Mouse (Mus musculus): Measurements from ENCODE around the gene Tmem91.

DNA sequence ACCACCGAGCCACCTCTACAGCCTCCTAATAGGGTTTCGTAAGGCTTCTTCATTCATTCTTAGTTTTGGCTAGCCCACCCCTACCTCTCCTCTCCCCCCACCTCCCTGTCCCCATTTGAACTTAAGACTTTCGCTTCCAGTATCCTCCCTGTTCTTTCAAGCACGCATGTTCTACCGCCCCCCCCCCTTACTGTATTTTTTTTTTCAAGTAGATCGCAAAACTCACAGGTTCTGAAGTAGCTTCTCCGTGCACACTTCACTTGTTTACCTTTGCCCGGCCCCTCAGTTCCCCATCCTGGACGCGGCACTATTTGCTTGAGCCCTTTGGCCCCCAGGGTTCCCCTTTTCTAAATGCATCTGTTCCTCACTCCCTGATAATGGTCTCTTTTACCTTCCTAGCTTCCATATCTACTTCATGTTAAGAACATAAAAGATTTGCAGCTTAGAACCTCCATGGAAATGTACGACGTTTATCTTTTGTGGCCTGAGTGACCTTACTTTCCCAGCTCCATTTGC lies 22.7 kb downstream of the Tmem91 start:
- TF ChIP-seq CTCF (IDR thresholded peaks at IDR 0.05; ENCODE audit: control insufficient read depth, insufficient read depth, insufficient read length) (no peak), MAX (IDR thresholded peaks at IDR 0.05) (no peak)
